Mouse (Mus musculus) heart, adult 11 months (tissue): ENCODE measurements around the gene AI413582.

Experiments used
- DNase-seq: peaks from one replicate; pipeline ENCODE4 v3.0.0; 2022

The AI413582 gene

GRCm38 (mm10) chr17:27513916-27514762, 51.4 kb downstream of the AI413582 start:
- DNase-seq = no peak
